Mouse (Mus musculus) midbrain, postnatal 0 days (tissue): ENCODE data around the gene Atrip. TPM values are rescaled to one million over a fixed set of nuclear protein-coding genes. Genes with fewer than 3 reads are reported as not detected.
A peak's percentile ranks its signal among the peaks of the same experiment; 100 is the strongest.

Experiments used
- ATAC-seq: fragments of 200-750 bp; cut with Nextera tagmentation; 2 replicates; pipeline ENCODE4 v1.8.0; 2017; ENCODE audit warnings: moderate number of reproducible peaks, mild to moderate bottlenecking, moderate TSS enrichment, moderate library complexity; ENCODE audit not compliant: low FRiP score
- DNase-seq: peaks from one replicate; pipeline ENCODE4 v3.0.0-alpha.2; 2015; ENCODE audit warnings: low spot score
- H3K27ac ChIP-seq: fragments of 300-500 bp; sonication (generic); 2 replicates; pipeline ENCODE4 v1.5.1; 2014; ENCODE audit warnings: low read depth, mild to moderate bottlenecking, low read length, mixed read lengths
- H3K27me3 ChIP-seq: fragments of 300-500 bp; sonication (generic); 2 replicates; pipeline ENCODE4 v1.6.1; 2014; ENCODE audit warnings: low read length, control low read depth, mixed read lengths; ENCODE audit not compliant: insufficient read depth
- H3K36me3 ChIP-seq: fragments of 300-500 bp; sonication (generic); 2 replicates; pipeline ENCODE4 v1.6.1; 2014; ENCODE audit warnings: low read length, control low read depth, mixed read lengths; ENCODE audit not compliant: insufficient read depth
- H3K4me1 ChIP-seq: fragments of 300-500 bp; sonication (generic); 2 replicates; pipeline ENCODE4 v1.6.1; 2014; ENCODE audit warnings: mild to moderate bottlenecking, control low read depth, antibody characterized with exemption, low read length, mixed read lengths; ENCODE audit not compliant: insufficient read depth
- H3K4me2 ChIP-seq: fragments of 300-500 bp; sonication (generic); 2 replicates; pipeline ENCODE4 v1.6.1; 2014; ENCODE audit warnings: low read depth, mild to moderate bottlenecking, low read length, mixed read lengths; ENCODE audit not compliant: poor library complexity, severe bottlenecking
- H3K4me3 ChIP-seq: fragments of 300-500 bp; sonication (generic); 2 replicates; pipeline ENCODE4 v1.5.1; 2014; ENCODE audit warnings: low read depth, mild to moderate bottlenecking, low read length, moderate library complexity
- H3K9ac ChIP-seq: fragments of 300-500 bp; sonication (generic); replicated peaks from 2 replicates; pipeline ENCODE4 v1.6.1; 2014; ENCODE audit warnings: mild to moderate bottlenecking, low read length, moderate library complexity, mixed read lengths; ENCODE audit not compliant: poor library complexity, severe bottlenecking
- H3K9me3 ChIP-seq: fragments of 300-500 bp; sonication (generic); 2 replicates; pipeline ENCODE4 v1.6.1; 2016; ENCODE audit warnings: low read length, control low read depth
- CTCF ChIP-seq: IDR thresholded peaks from 2 replicates; pipeline ENCODE4 v1.5.1; 2016; ENCODE audit warnings: antibody characterized with exemption, mild to moderate bottlenecking
- WGBS: fragments of 180-500 bp; shearing (Covaris S2); extraction: QIAGEN DNeasy Blood & Tissue Kit; methylation state at CpG from one replicate; pipeline ENCODE4 v1.1.7; 2014; 5-methylcytosine and 5-hydroxymethylcytosine counted together
- polyA plus RNA-seq: library from polyadenylated mRNA; unstranded; fragments of >200 nt; fragmentation: Nextera tagmentation; extraction: Ambion mirVana; gene quantifications from 2 replicates; pipeline ENCODE4 v1.2.1, GENCODE M21; 2015
- total RNA-seq: library from RNA; depleted of rRNA; stranded (reverse); fragments of >200 nt; gene quantifications from 2 replicates; pipeline ENCODE4 v1.2.3, GENCODE M21; 2014

Atrip gene
- total and polyA plus RNA-seq, 2 experiments from 2014 or later = 34.7 to 35.1 TPM

DNA sequence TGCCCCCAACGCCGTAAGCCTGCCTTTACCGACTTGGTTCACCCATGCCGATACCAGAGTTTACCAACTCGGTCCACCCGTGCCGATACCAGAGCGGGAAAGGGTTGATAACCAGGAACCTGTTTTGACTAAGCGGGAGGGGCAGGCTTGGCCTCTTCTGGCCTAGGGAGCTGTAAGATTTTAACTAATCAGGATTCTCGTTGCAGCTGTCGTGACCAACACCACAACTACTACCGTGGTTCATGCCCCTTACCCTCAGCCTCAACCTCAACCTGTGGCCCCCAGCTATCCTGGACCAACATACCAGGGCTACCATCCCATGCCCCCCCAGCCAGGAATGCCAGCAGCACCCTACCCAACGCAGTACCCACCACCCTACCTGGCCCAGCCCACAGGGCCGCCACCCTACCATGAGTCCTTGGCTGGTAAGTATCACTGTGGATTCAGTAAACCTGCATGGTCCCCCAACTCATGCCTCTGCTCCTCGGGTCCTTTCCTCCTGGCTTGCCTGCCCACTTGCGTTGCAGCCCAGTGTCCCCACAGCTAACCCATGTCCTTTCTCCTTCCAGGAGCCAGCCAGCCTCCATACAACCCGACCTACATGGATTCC, 17.7 kb downstream of the Atrip start:
- Histone ChIP-seq H3K4me3 (no peak overlapping the region), H3K4me2 (no peak overlapping the region), H3K9me3 (no peaks in the 10 kb centered on the region), H3K9ac (no peak overlapping the region), H3K27me3 (no peaks in the 10 kb centered on the region), H3K36me3 (peaks cover 26% of the 10 kb centered on the region), H3K27ac (no peak overlapping the region), H3K4me1 (peaks cover 13% of the 10 kb centered on the region)
- ATAC-seq (no peak), DNase-seq (no peak)
- 92% methylated on average over 17 of the region's 17 CpGs for WGBS
- TF ChIP-seq CTCF = no peak

DNA sequence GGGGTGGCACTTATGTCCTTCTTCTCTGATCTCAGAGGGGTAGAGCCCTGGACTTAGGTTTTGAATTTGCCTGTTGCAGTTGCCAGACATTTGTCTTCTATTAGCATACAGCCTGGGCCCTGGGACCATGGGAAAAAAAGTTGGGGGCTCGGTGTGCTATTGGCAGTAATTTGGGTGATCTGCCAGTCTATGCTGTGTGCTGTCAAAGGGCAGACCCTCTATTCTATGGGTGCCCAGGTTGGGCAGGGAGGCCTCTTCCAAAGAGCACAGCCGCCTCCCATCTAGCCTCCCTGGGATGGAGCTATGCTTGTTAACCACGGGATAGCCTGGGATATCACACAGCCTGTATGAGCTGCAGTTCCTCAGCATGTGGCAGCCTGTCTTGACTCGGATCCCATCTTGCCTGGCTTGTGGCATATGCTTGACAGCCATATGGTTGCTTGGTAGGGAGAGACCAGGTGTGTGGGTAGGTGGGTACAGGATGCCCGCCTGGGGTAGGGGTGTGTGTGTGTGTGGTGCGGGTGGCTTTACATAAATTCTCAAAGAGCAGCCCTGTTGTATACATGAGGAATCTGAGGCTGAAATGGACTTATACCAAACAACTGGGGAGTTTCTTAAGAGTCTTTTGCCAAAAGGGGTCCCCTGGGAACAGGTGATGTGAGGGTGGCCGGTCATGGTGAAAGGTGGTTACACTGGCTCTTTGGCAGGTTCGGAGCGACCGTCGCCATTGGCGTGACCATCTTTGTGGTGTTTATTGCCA, 18.5 kb downstream of the Atrip start:
- Histone ChIP-seq H3K27ac (peak overlapping the region; percentile 67), H3K9ac (no peak overlapping the region; the same call in 1 of the 2 replicates), H3K9me3 (no peaks in the 10 kb centered on the region), H3K4me3 (peak overlapping the region; percentile 32), H3K27me3 (no peaks in the 10 kb centered on the region), H3K4me1 (peaks cover 13% of the 10 kb centered on the region), H3K4me2 (peak overlapping the region; percentile 51), H3K36me3 (peaks cover 21% of the 10 kb centered on the region)
- no peak for TF ChIP-seq CTCF
- no peak for DNase-seq
- WGBS = 91% methylated on average over 12 of the region's 12 CpGs
- no peak for ATAC-seq

DNA sequence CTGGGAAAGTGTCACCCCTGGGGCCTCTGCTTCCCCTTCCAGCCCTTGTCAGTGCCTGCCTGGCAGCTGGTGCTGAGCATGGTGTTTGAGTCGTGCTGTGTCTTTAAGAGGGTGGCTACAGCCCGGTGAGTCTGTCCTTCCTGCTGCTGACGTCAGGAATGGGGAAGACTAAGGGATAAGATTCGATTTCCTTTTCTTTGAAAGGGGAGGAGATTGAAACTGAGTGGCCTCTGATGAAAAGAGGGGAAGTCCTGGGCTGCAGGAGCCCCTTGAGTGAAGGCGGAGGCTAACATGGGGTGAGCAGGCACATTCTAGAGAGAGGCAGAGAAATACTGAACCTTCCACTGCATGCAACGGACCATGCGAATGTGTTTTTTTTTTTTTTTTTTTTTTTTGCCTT, 19.2 kb downstream of the Atrip start:
- peaks cover 13% of the 10 kb centered on the region for H3K4me1 ChIP-seq
- ATAC-seq (peak; percentile 79), DNase-seq (peak; percentile 82)
- peak overlapping the region; percentile 67 for H3K27ac ChIP-seq
- H3K9me3 ChIP-seq = no peaks in the 10 kb centered on the region
- WGBS = 7% methylated on average over 7 of the region's 7 CpGs
- H3K9ac ChIP-seq = peak overlapping the region; percentile 52; the same call in 1 of the 2 replicates
- H3K4me3 ChIP-seq = peak overlapping the region; percentile 32
- H3K27me3 ChIP-seq = no peaks in the 10 kb centered on the region
- peaks cover 15% of the 10 kb centered on the region for H3K36me3 ChIP-seq
- no peak for TF ChIP-seq CTCF
- H3K4me2 ChIP-seq = peak overlapping the region; percentile 51

DNA sequence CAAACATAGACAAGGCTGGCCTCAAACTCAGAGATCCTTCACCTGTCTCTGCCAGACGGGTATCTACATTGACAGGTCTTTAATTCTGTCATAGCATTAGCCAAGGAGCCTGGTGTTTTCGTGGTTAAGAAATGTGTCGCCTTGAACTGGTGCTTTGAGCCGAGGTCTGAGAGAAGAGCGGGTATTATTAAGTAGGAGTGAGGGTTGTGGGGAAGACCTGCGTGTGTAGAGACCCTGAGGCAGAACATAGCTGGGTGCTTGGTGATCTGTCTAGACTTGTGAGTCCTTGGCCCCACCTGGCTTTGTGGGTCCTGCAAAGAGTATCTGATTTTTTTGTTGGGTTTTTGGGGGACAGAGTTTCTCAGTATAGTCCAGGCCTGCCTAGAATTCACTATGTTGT, 20.1 kb downstream of the Atrip start:
- no peaks in the 10 kb centered on the region for H3K9me3 ChIP-seq
- H3K27me3 ChIP-seq = no peaks in the 10 kb centered on the region
- 74% methylated on average over 6 of the region's 6 CpGs for WGBS
- peaks cover 15% of the 10 kb centered on the region for H3K36me3 ChIP-seq
- H3K4me1 ChIP-seq = peaks cover 7% of the 10 kb centered on the region
- H3K27ac ChIP-seq = peak overlapping the region; percentile 67; the same call in 1 of the 2 replicates
- ATAC-seq = no peak
- TF ChIP-seq CTCF = no peak
- H3K4me2 ChIP-seq = no peak overlapping the region
- no peak for DNase-seq
- H3K4me3 ChIP-seq = no peak overlapping the region
- H3K9ac ChIP-seq = no peak overlapping the region

DNA sequence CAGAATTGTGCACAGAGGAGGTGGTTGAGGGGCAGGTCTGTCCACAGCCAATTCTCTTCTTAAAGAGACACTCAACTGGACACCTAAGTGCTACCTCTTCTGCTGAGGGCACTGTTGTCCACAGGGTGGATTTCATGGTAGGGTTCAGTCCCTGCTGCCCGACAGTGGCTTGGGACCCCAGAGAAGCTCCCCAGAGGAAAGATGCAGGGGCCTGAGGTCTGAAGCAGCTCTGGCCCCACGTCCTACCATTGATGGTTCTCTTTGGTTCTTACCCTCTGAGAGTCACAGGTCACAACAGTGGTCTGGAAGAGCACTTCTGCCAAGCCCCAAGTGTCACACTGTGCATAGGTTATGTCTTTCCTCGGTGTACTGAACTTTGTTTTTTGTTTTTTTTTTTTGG, 20.6 kb downstream of the Atrip start:
- H3K4me3 ChIP-seq = no peak overlapping the region
- H3K9me3 ChIP-seq = no peaks in the 10 kb centered on the region
- H3K36me3 ChIP-seq = peaks cover 15% of the 10 kb centered on the region
- DNase-seq = no peak
- H3K4me1 ChIP-seq = peaks cover 6% of the 10 kb centered on the region
- H3K27me3 ChIP-seq = no peaks in the 10 kb centered on the region
- no peak for ATAC-seq
- H3K27ac ChIP-seq = no peak overlapping the region
- no peak overlapping the region for H3K9ac ChIP-seq
- no peak overlapping the region for H3K4me2 ChIP-seq
- TF ChIP-seq CTCF = no peak
- 80% methylated on average over 3 of the region's 3 CpGs for WGBS
